Mouse (Mus musculus) forebrain, embryonic 11.5 days (tissue): ENCODE data around the gene Rimkla. TPM values are rescaled to one million over a fixed set of nuclear protein-coding genes. Genes with fewer than 3 reads are reported as not detected.

Experiments used
- ATAC-seq: fragments of 200-750 bp; cut with Nextera tagmentation; replicated peaks from 2 replicates; pipeline ENCODE4 v1.8.0; 2017; ENCODE audit warnings: moderate TSS enrichment; ENCODE audit not compliant: low FRiP score
- DNase-seq: peaks from one replicate; pipeline ENCODE4 v3.0.0-alpha.2; 2017; ENCODE audit warnings: low spot score
- H3K27ac ChIP-seq: fragments of 300-500 bp; sonication (generic); 2 replicates; pipeline ENCODE4 v1.5.1; 2014; ENCODE audit warnings: low read depth, low read length
- H3K27me3 ChIP-seq: fragments of 300-500 bp; sonication (generic); 2 replicates; pipeline ENCODE4 v1.6.1; 2014; ENCODE audit warnings: mild to moderate bottlenecking, low read length, mixed read lengths; ENCODE audit not compliant: control insufficient read depth, insufficient read depth
- H3K36me3 ChIP-seq: fragments of 300-500 bp; sonication (generic); 2 replicates; pipeline ENCODE4 v1.6.1; 2014; ENCODE audit warnings: mild to moderate bottlenecking, low read length, moderate library complexity, mixed read lengths; ENCODE audit not compliant: control insufficient read depth, insufficient read depth
- H3K4me1 ChIP-seq: fragments of 300-500 bp; sonication (generic); replicated peaks from 2 replicates; pipeline ENCODE4 v1.6.1; 2014; ENCODE audit warnings: low read length, mixed read lengths; ENCODE audit not compliant: control insufficient read depth, insufficient read depth
- H3K4me2 ChIP-seq: fragments of 300-500 bp; sonication (generic); 2 replicates; pipeline ENCODE4 v1.6.1; 2014; ENCODE audit warnings: low read depth, mild to moderate bottlenecking, low read length, moderate library complexity, mixed read lengths; ENCODE audit not compliant: severe bottlenecking
- H3K4me3 ChIP-seq: fragments of 300-500 bp; sonication (generic); 2 replicates; pipeline ENCODE4 v1.5.1; 2014; ENCODE audit warnings: low read depth, low read length
- H3K9ac ChIP-seq: fragments of 300-500 bp; sonication (generic); 2 replicates; pipeline ENCODE4 v1.6.1; 2014; ENCODE audit warnings: low read length
- H3K9me3 ChIP-seq: fragments of 300-500 bp; sonication (generic); 2 replicates; pipeline ENCODE4 v1.6.1; 2016; ENCODE audit warnings: low read length, mixed read lengths; ENCODE audit not compliant: control insufficient read depth
- WGBS: fragments of 180-500 bp; shearing (Covaris S2); extraction: QIAGEN DNeasy Blood & Tissue Kit; methylation state at CpG from one replicate; pipeline ENCODE4 v1.1.7; 2014; 5-methylcytosine and 5-hydroxymethylcytosine counted together
- polyA plus RNA-seq: library from polyadenylated mRNA; unstranded; fragments of >200 nt; fragmentation: Nextera tagmentation; extraction: Ambion mirVana; gene quantifications from 2 replicates; pipeline ENCODE4 v1.2.1, GENCODE M21; 2014

Rimkla gene
- polyA plus RNA-seq, 1 experiment from 2014 or later, result 5.6 TPM

DNA sequence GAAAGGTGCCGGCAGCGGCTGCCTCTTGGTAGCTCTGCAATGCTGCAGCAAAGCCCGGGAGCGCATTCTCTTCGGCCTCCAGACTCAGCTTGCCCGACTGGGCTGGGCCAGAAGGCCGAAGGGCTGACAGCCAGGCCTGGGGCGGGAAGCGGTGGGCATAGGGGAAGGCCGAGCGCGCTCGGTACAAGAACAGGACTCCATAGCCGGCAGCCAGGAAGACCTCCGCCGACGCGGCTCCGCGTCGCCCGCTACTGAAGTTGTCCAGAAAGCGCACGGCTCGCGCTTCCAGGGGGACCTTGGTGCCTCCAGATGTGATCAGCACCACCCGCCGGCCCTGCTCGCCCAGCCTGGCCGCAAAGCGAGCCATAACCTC is 70.5 kb downstream of the Rimkla start:
- ATAC-seq, result peak; percentile 48
- Histone ChIP-seq H3K4me1 (peaks cover 8% of the 10 kb centered on the region; the same call in 1 of the 2 replicates), H3K9me3 (no peaks in the 10 kb centered on the region), H3K27me3 (no peaks in the 10 kb centered on the region), H3K36me3 (no peaks in the 10 kb centered on the region), H3K9ac (peak overlapping the region; percentile 80), H3K4me3 (peak overlapping the region; percentile 59), H3K4me2 (peak overlapping the region; percentile 86), H3K27ac (0 out of 2 replicates have a peak overlapping the region, but pooled peaks have one; percentile 62)
- under 1% methylated on average over 31 of the region's 31 CpGs for WGBS
- no peak for DNase-seq

DNA sequence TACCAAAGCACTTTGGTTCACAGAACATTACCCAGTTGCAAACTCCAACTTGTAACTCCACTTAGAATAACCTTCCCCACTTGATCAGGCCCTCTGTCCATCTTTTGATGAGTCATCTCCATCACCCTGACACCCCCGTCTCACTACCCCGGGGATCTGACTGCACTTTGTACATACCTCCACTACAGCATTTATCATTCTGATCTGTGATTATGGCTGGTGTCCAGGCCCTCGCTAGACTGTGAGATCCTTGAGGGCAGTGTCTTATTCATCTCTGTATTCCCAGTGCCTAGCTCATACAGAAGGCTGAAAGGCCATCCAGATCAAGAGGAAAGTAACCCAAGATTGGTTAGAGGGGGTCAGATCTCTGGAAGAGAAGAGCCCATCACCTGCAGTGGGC is 71.2 kb downstream of the Rimkla start:
- H3K27me3 ChIP-seq, result no peaks in the 10 kb centered on the region
- H3K4me3 ChIP-seq, result peak overlapping the region; percentile 59
- no peak overlapping the region for H3K27ac ChIP-seq
- H3K9me3 ChIP-seq, result no peaks in the 10 kb centered on the region
- ATAC-seq, result no peak
- H3K4me1 ChIP-seq, result peaks cover 8% of the 10 kb centered on the region; the same call in 1 of the 2 replicates
- WGBS, result 73% methylated on average over 3 of the region's 3 CpGs
- no peaks in the 10 kb centered on the region for H3K36me3 ChIP-seq
- H3K4me2 ChIP-seq, result peak overlapping the region; percentile 86
- H3K9ac ChIP-seq, result peak overlapping the region; percentile 80; the same call in 1 of the 2 replicates
- DNase-seq, result no peak

DNA sequence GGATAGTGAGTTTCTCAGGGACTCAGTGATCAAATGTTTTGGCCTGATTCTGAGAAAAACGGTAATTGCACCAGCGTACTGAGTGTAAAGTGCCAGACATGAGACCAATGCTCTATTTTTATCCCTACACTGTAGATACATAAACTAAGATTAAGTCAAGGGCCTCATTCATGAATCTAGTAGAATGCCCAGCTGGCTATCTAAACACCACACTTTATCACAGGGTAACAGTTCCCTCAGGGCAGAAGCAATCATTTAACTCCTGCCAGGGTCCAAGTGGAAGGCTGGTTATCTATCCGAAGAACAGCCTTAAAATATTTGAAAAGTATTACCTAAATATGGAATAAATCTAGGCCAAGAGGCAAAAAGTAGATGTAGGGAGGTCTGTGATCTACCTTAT is 74.5 kb downstream of the Rimkla start:
- DNase-seq, result no peak
- no peak overlapping the region for H3K4me3 ChIP-seq
- H3K4me2 ChIP-seq, result no peak overlapping the region
- no peak overlapping the region for H3K9ac ChIP-seq
- H3K27me3 ChIP-seq, result no peaks in the 10 kb centered on the region
- H3K36me3 ChIP-seq, result no peaks in the 10 kb centered on the region
- no peaks in the 10 kb centered on the region for H3K9me3 ChIP-seq
- no peak for ATAC-seq
- H3K4me1 ChIP-seq, result peaks cover 9% of the 10 kb centered on the region; the same call in 1 of the 2 replicates
- no peak overlapping the region for H3K27ac ChIP-seq
- WGBS, result 88% methylated on average over 3 of the region's 3 CpGs

DNA sequence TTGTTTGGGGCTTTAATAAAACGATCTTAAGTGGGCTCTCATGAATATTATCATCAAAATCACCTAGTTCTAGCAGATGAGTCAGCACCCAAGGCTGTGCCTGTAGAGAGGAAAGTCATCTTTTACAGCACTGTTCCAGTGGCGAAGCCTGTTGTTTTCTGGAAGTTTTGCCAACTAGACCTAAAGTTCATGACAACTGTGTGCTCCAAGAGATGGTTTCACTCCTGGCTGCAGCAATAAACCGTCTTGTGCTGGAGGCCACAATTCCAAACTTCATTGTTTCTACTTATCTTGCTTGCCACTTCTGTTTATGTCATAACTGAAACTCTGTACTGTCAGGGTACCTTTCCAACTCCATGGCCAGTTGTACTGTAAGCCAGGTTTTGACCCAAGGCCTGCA is 75.2 kb downstream of the Rimkla start:
- ATAC-seq (no peak), DNase-seq (no peak)
- Histone ChIP-seq H3K27me3 (no peaks in the 10 kb centered on the region), H3K36me3 (no peaks in the 10 kb centered on the region), H3K9me3 (no peaks in the 10 kb centered on the region), H3K9ac (no peak overlapping the region), H3K4me1 (peaks cover 9% of the 10 kb centered on the region; the same call in 1 of the 2 replicates), H3K4me3 (no peak overlapping the region), H3K27ac (no peak overlapping the region), H3K4me2 (no peak overlapping the region)
- 85% methylated on average over 3 of the region's 3 CpGs for WGBS

Other genes with a start within 250 kb of the Rimkla start
- 0.21 and 0.31 TPM in 2 replicates for gene Cldn19, start 237.2 kb downstream of the Rimkla start, polyA plus RNA-seq
- 1,312 and 1,467 TPM in 2 replicates for gene Ybx1, start 198.0 kb downstream of the Rimkla start, polyA plus RNA-seq
- 119 and 133 TPM in 2 replicates for gene Ppih, start 172.1 kb downstream of the Rimkla start, polyA plus RNA-seq
- 10.2 and 11.0 TPM in 2 replicates for gene Ccdc30, start 77.1 kb downstream of the Rimkla start, polyA plus RNA-seq
- 19.5 and 19.9 TPM in 2 replicates for gene Ppcs, start 70.2 kb downstream of the Rimkla start, polyA plus RNA-seq
- not detected in 2 replicates for gene Zmynd12, start 69.8 kb downstream of the Rimkla start, polyA plus RNA-seq
- gene Foxj3, start 44.4 kb upstream of the Rimkla start, polyA plus RNA-seq, result 27.9 and 30.9 TPM in 2 replicates
- 3.4 TPM in 2 replicates for gene Frg2f1, start 46.9 kb upstream of the Rimkla start, polyA plus RNA-seq
- not detected in 2 replicates for gene Guca2a, start 145.1 kb upstream of the Rimkla start, polyA plus RNA-seq
- not detected in 2 replicates for gene Guca2b, start 166.3 kb upstream of the Rimkla start, polyA plus RNA-seq
- gene Hivep3, start 241.2 kb upstream of the Rimkla start, polyA plus RNA-seq, result 2.2 and 2.8 TPM in 2 replicates